Mouse (Mus musculus): ENCODE measurements around the gene Crispld2. TPM values are rescaled to one million over a fixed set of nuclear protein-coding genes. Genes with fewer than 3 reads are reported as not detected.

The Crispld2 gene
- total RNA-seq, 2 experiments from 2014 or later: 2.2 to 2.9 TPM

Other genes with a start within 250 kb of the Crispld2 start
- gene Tldc1, start 214.0 kb upstream of the Crispld2 start, total RNA-seq (2021): 10 to 100 TPM; 16.3 to 18.3 TPM
- gene Cotl1, start 151.9 kb upstream of the Crispld2 start, total RNA-seq (2021): 100 to 1,000 TPM; 129 to 134 TPM
- gene Klhl36, start 130.2 kb upstream of the Crispld2 start, total RNA-seq (2021): 1 to 10 TPM; 7.4 to 9.3 TPM
- gene Usp10, start 82.1 kb upstream of the Crispld2 start, total RNA-seq (2021): 100 to 1,000 TPM in 1 of 2 experiments, 10 to 100 TPM in 1; 94.9 to 104 TPM
- not detected for gene Gm20388, start 81.6 kb upstream of the Crispld2 start, total RNA-seq (2021)
- 10 to 100 TPM; 37.7 to 40.4 TPM for gene Zdhhc7, start 109.0 kb downstream of the Crispld2 start, total RNA-seq (2021)
- gene 6430548M08Rik, start 121.7 kb downstream of the Crispld2 start, total RNA-seq (2021): 10 to 100 TPM; 76.5 to 86.8 TPM
- not detected for gene Fam92b, start 185.0 kb downstream of the Crispld2 start, total RNA-seq (2021)
- gene Gse1, start 236.0 kb downstream of the Crispld2 start, total RNA-seq (2021): 10 to 100 TPM; 65.0 to 79.3 TPM

Measured in layer of hippocampus, postnatal 10 days (tissue).